Mouse (Mus musculus): Measurements from ENCODE around the gene Gli3. TPM values are rescaled to one million over a fixed set of nuclear protein-coding genes. Genes with fewer than 3 reads are reported as not detected.
A peak's percentile ranks its signal among the peaks of the same experiment; 100 is the strongest.

The Gli3 gene
- polyA plus RNA-seq, 1 experiment from 2014 or later = 32.6 TPM

DNA sequence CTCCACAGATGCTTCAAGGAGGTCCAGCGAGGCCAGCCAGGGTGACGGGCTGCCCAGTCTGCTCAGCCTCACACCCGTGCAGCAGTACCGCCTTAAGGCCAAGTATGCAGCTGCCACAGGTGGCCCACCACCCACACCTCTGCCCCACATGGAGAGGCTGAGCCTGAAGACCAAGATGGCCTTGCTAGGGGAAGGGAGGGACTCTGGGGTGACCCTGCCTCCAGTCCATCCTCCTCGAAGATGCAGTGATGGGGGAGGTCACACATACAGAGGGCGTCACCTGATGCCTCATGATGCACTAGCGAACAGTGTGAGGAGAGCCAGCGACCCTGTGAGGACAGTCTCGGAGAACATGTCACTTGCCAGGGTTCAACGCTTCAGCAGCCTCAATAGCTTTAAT, 261.7 kb downstream of the Gli3 start:
- 93% methylated on average over 10 of the region's 10 CpGs for WGBS
- Histone ChIP-seq H3K9ac (replicated peaks; ENCODE audit: low read length) (no peak overlapping the region), H3K27ac (replicated peaks; ENCODE audit: low read depth, low read length) (no peak overlapping the region), H3K4me1 (ENCODE audit: control insufficient read depth, insufficient read depth, low read length) (no peaks in the 10 kb centered on the region), H3K27me3 (ENCODE audit: control insufficient read depth, insufficient read depth, low read length) (no peaks in the 10 kb centered on the region), H3K4me3 (ENCODE audit: low read depth, low read length) (no peak overlapping the region), H3K36me3 (replicated peaks; ENCODE audit: control insufficient read depth, insufficient read depth, low read depth, low read length) (peaks cover 16% of the 10 kb centered on the region), H3K9me3 (replicated peaks; ENCODE audit: control insufficient read depth, low read length) (no peaks in the 10 kb centered on the region), H3K4me2 (ENCODE audit: low read depth, low read length) (no peak overlapping the region)
- DNase-seq (ENCODE audit: low spot score) = no peak
- ATAC-seq (replicated peaks; ENCODE audit: insufficient number of reproducible peaks, low FRiP score, low TSS enrichment, low read depth) = no peak

DNA sequence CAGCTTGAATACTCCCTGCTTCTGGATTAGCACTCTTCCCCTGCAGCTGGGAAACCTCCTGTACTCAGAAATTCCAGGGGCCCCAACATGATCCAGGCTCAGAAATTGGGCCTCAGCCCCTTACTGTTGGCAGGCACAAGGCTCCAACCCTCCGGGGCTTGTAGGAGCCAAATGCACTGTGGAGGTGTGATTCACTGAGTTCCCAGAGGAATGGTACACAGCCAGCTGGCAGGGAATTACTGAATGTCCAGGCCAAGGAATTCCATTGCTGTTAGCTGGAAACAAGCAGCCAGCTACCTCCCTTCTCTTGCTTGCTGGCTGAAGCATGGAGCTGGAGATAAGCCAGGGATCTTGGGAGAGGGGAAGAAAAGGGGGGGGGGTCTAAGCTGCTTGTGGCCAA, 278.7 kb downstream of the Gli3 start:
- no peaks in the 10 kb centered on the region for H3K36me3 ChIP-seq (replicated peaks; ENCODE audit: control insufficient read depth, insufficient read depth, low read depth, low read length)
- H3K9me3 ChIP-seq (replicated peaks; ENCODE audit: control insufficient read depth, low read length) = no peaks in the 10 kb centered on the region
- H3K4me1 ChIP-seq (ENCODE audit: control insufficient read depth, insufficient read depth, low read length) = no peaks in the 10 kb centered on the region
- no peak overlapping the region for H3K4me2 ChIP-seq (ENCODE audit: low read depth, low read length)
- DNase-seq (ENCODE audit: low spot score) = no peak
- no peaks in the 10 kb centered on the region for H3K27me3 ChIP-seq (ENCODE audit: control insufficient read depth, insufficient read depth, low read length)
- no peak for ATAC-seq (replicated peaks; ENCODE audit: insufficient number of reproducible peaks, low FRiP score, low TSS enrichment, low read depth)
- no peak overlapping the region for H3K9ac ChIP-seq (replicated peaks; ENCODE audit: low read length)
- WGBS = 62% methylated on average over 1 of the region's 1 CpGs
- H3K4me3 ChIP-seq (ENCODE audit: low read depth, low read length) = no peak overlapping the region
- no peak overlapping the region for H3K27ac ChIP-seq (replicated peaks; ENCODE audit: low read depth, low read length)

- Histone ChIP-seq H3K9me3 (replicated peaks; ENCODE audit: control insufficient read depth, low read length) (no peaks in the 10 kb centered on the region), H3K4me1 (ENCODE audit: control insufficient read depth, insufficient read depth, low read length) (no peaks in the 10 kb centered on the region), H3K36me3 (replicated peaks; ENCODE audit: control insufficient read depth, insufficient read depth, low read depth, low read length) (no peaks in the 10 kb centered on the region), H3K27me3 (ENCODE audit: control insufficient read depth, insufficient read depth, low read length) (no peaks in the 10 kb centered on the region), H3K9ac (replicated peaks; ENCODE audit: low read length) (no peak overlapping the region), H3K4me3 (ENCODE audit: low read depth, low read length) (no peak overlapping the region), H3K27ac (replicated peaks; ENCODE audit: low read depth, low read length) (no peak overlapping the region), H3K4me2 (ENCODE audit: low read depth, low read length) (no peak overlapping the region)
- ATAC-seq (replicated peaks; ENCODE audit: insufficient number of reproducible peaks, low FRiP score, low TSS enrichment, low read depth) (no peak), DNase-seq (ENCODE audit: low spot score) (no peak)
- WGBS = 86% methylated on average over 3 of the region's 3 CpGs
Observed at GRCm38 (mm10) chr13:15742308-15742707, 279.3 kb downstream of the Gli3 start.

DNA sequence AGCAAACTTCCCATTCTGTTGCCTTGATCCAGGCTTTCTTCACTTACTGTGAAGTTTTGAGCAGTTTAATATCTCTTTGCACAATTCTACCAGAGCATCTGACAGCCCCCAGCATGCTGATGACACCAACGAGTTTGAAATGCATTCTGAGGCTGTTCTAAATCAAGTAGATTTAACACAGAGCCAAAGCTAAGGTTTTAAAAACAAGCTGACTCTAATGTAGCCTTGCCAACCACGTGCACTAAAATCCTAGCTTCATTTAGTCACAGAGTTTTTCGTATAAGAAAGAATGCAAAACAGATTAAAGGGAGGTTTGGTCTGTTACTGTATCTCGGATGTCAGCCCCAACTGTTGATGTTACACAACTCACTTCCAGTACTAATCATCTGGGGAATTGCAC, 279.7 kb downstream of the Gli3 start:
- ATAC-seq (replicated peaks; ENCODE audit: insufficient number of reproducible peaks, low FRiP score, low TSS enrichment, low read depth) (no peak), DNase-seq (ENCODE audit: low spot score) (no peak)
- Histone ChIP-seq H3K9ac (replicated peaks; ENCODE audit: low read length) (no peak overlapping the region), H3K27me3 (ENCODE audit: control insufficient read depth, insufficient read depth, low read length) (no peaks in the 10 kb centered on the region), H3K9me3 (replicated peaks; ENCODE audit: control insufficient read depth, low read length) (no peaks in the 10 kb centered on the region), H3K4me3 (ENCODE audit: low read depth, low read length) (no peak overlapping the region), H3K36me3 (replicated peaks; ENCODE audit: control insufficient read depth, insufficient read depth, low read depth, low read length) (no peaks in the 10 kb centered on the region), H3K4me1 (ENCODE audit: control insufficient read depth, insufficient read depth, low read length) (no peaks in the 10 kb centered on the region), H3K27ac (replicated peaks; ENCODE audit: low read depth, low read length) (no peak overlapping the region), H3K4me2 (ENCODE audit: low read depth, low read length) (no peak overlapping the region)
- WGBS = 65% methylated on average over 4 of the region's 4 CpGs

DNA sequence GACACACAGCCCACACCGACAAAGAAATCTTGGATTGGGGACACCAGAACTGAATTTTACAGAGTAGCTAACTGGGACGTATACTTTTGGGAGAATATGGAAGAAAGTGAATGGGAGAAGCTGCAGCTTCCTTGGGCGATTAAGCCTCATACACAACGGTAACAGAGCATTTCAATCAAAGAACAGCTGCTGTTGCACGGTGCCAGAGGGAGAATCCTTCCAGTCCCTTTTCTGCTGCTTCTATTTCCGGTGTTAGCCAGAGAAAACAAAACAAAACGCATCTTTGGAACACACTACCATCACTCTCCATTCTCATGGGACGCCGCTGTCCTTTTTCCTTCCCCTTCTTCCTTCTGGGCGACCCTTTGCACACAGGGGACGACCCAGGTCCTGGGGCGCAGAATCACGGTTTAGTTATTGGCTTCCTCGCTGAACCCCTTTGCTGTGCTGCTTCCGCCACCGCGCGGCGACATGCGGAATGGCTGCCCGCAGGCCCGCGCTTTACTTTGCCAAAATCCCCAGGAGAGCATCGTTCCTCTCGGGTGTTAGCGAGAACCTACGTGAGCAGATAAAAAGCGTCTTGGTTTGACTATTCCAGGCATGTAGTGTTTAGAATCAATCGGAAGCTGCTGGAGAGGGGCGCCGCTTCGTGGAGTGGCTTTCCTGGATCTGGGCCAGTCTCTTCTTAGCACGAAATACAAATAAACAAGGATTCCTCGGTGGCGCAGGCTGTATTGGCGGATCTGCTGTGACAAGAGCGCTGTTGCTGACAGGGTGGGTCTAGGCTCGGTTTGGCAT, 296.0 kb downstream of the Gli3 start:
- H3K4me2 ChIP-seq (ENCODE audit: low read depth, low read length) = peak overlapping the region; percentile 67
- H3K9ac ChIP-seq (replicated peaks; ENCODE audit: low read length) = peak overlapping the region; percentile 52
- 4% methylated on average over 38 of the region's 38 CpGs for WGBS
- peak overlapping the region; percentile 38 for H3K4me3 ChIP-seq (ENCODE audit: low read depth, low read length)
- no peaks in the 10 kb centered on the region for H3K27me3 ChIP-seq (ENCODE audit: control insufficient read depth, insufficient read depth, low read length)
- ATAC-seq (replicated peaks; ENCODE audit: insufficient number of reproducible peaks, low FRiP score, low TSS enrichment, low read depth) = peak; percentile 74
- no peaks in the 10 kb centered on the region for H3K36me3 ChIP-seq (replicated peaks; ENCODE audit: control insufficient read depth, insufficient read depth, low read depth, low read length)
- H3K4me1 ChIP-seq (ENCODE audit: control insufficient read depth, insufficient read depth, low read length) = no peaks in the 10 kb centered on the region
- no peak overlapping the region for H3K27ac ChIP-seq (replicated peaks; ENCODE audit: low read depth, low read length)
- no peaks in the 10 kb centered on the region for H3K9me3 ChIP-seq (replicated peaks; ENCODE audit: control insufficient read depth, low read length)
- DNase-seq (ENCODE audit: low spot score) = peak; percentile 90

DNA sequence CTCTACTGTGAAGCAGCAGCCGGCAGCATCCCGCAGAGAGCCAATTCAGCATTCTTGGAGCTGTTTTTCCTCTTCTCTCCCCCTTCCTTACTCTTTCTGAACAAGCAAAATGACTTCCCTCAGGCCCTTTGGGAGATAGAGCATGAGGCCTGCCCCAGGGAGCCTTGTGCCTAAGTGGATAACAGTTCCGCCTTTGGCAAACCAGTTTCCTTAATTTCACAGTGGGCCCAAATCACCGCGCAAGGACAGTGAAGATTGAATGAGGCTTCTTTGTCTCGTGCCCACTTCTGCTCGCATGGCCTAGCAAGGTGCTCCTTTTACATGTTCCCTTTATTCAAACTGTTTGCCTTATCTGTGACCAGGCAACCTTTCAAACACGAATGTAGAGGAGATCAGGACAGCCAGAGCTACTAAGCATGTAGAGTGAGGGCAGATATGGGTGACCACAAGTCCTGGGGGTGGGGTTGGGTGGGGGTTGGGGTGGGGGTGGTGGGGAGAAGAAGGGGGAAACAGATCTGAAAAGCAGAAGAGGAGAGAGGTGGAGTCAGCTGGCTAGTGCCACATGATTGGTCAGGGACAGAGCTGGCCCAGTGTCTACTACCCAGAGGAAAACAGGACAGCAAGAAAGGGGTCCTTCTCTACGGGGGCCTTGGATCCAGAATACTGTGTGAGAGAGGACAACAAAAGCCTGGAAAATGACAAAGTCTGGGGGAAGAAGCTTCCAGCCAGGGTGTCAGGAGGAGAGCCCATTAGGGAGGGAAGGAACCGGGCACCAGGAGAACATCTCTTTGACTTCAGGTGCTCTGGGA, 296.8 kb downstream of the Gli3 start:
- Histone ChIP-seq H3K9me3 (replicated peaks; ENCODE audit: control insufficient read depth, low read length) (no peaks in the 10 kb centered on the region), H3K27me3 (ENCODE audit: control insufficient read depth, insufficient read depth, low read length) (no peaks in the 10 kb centered on the region), H3K9ac (replicated peaks; ENCODE audit: low read length) (peak overlapping the region; percentile 30), H3K27ac (replicated peaks; ENCODE audit: low read depth, low read length) (no peak overlapping the region), H3K4me1 (ENCODE audit: control insufficient read depth, insufficient read depth, low read length) (no peaks in the 10 kb centered on the region), H3K4me2 (ENCODE audit: low read depth, low read length) (peak overlapping the region; percentile 67), H3K4me3 (ENCODE audit: low read depth, low read length) (peak overlapping the region; percentile 38), H3K36me3 (replicated peaks; ENCODE audit: control insufficient read depth, insufficient read depth, low read depth, low read length) (no peaks in the 10 kb centered on the region)
- ATAC-seq (replicated peaks; ENCODE audit: insufficient number of reproducible peaks, low FRiP score, low TSS enrichment, low read depth) (peak; percentile 34; the same call in 1 of the 2 replicates), DNase-seq (ENCODE audit: low spot score) (no peak)
- 16% methylated on average over 10 of the region's 10 CpGs for WGBS

DNA sequence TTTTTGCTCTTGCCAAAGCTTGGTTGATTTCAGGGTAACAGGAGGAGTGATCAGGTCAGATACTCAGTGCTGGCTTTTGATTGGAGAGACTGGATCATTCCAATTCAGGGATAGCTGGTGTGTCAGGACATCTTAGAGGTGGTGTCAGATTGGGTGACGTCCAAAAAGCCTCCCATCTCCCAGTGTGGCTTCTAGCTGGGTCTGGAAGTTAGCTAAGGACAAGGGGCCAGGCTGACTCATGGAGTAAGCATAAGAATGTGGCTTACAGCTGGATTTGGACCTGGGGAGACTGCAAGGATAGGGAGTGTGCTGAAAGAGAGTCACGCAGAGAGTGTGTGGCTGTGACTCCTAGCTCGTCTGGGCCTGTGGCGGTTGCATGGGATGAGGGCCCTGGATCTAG, 299.3 kb downstream of the Gli3 start:
- Histone ChIP-seq H3K27me3 (ENCODE audit: control insufficient read depth, insufficient read depth, low read length) (no peaks in the 10 kb centered on the region), H3K9ac (replicated peaks; ENCODE audit: low read length) (no peak overlapping the region), H3K4me3 (ENCODE audit: low read depth, low read length) (no peak overlapping the region), H3K9me3 (replicated peaks; ENCODE audit: control insufficient read depth, low read length) (no peaks in the 10 kb centered on the region), H3K27ac (replicated peaks; ENCODE audit: low read depth, low read length) (no peak overlapping the region), H3K4me1 (ENCODE audit: control insufficient read depth, insufficient read depth, low read length) (no peaks in the 10 kb centered on the region), H3K4me2 (ENCODE audit: low read depth, low read length) (no peak overlapping the region), H3K36me3 (replicated peaks; ENCODE audit: control insufficient read depth, insufficient read depth, low read depth, low read length) (no peaks in the 10 kb centered on the region)
- WGBS = 86% methylated on average over 4 of the region's 4 CpGs
- no peak for DNase-seq (ENCODE audit: low spot score)
- no peak for ATAC-seq (replicated peaks; ENCODE audit: insufficient number of reproducible peaks, low FRiP score, low TSS enrichment, low read depth)

DNA sequence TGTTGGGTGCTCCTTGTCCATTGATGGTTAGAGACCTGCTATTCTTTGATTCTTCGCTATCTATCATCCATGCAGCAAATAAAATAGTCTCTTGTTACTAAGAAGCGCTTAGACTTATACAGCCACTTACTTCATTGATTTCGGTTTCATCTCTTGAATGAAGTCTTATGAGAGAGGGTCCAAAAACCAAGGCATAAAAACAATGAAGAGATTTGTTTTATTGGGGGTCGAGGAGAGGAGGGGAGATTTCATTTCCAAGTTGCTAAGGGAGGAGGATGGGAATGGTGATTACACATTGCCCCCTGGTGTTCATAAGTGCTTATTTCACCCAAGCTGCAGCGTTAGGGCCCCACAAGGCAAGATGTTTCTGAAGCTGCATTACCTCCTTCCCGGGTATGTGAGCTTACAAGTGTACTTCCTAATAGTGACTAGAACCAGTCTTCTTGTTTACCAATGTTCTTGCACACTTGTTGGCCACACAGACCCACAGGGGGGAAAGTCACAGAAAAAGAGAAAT, 299.9 kb downstream of the Gli3 start:
- H3K36me3 ChIP-seq (replicated peaks; ENCODE audit: control insufficient read depth, insufficient read depth, low read depth, low read length) = no peaks in the 10 kb centered on the region
- 45% methylated on average over 6 of the region's 6 CpGs for WGBS
- ATAC-seq (replicated peaks; ENCODE audit: insufficient number of reproducible peaks, low FRiP score, low TSS enrichment, low read depth) = 0 out of 2 replicates have a peak, but pooled peaks have one; percentile 21
- peak; percentile 76 for DNase-seq (ENCODE audit: low spot score)
- no peaks in the 10 kb centered on the region for H3K27me3 ChIP-seq (ENCODE audit: control insufficient read depth, insufficient read depth, low read length)
- H3K4me1 ChIP-seq (ENCODE audit: control insufficient read depth, insufficient read depth, low read length) = no peaks in the 10 kb centered on the region
- no peaks in the 10 kb centered on the region for H3K9me3 ChIP-seq (replicated peaks; ENCODE audit: control insufficient read depth, low read length)
- no peak overlapping the region for H3K4me3 ChIP-seq (ENCODE audit: low read depth, low read length)
- no peak overlapping the region for H3K9ac ChIP-seq (replicated peaks; ENCODE audit: low read length)
- no peak overlapping the region for H3K4me2 ChIP-seq (ENCODE audit: low read depth, low read length)
- no peak overlapping the region for H3K27ac ChIP-seq (replicated peaks; ENCODE audit: low read depth, low read length)
